ENCODE assay signal across 9 mouse cellular contexts in genomic region chr7:112390937-112391605, GRCm38 (mm10). TPM values are rescaled to one million over a fixed set of nuclear protein-coding genes. Genes with fewer than 3 reads are reported as not detected.
DNase-seq lines count a peak whose midpoint lies in the region; ATAC-seq lines count a peak whose summit lies in the region.
"Had no signal": no experiment of that assay in that cellular context is flagged by ENCODE, and none has a peak within 500 bp of the region (broad histone marks: within the 10 kb centered on the region; RNA-seq: fewer than 3 reads in every experiment).

No protein-coding gene starts in this region.

- no peaks in the 10 kb centered on the region for H3K27me3 ChIP-seq in kidney, embryonic 14.5 days (ENCODE audit: control insufficient read depth, insufficient read depth, low read length)
- no peaks in the 10 kb centered on the region for H3K27me3 ChIP-seq in embryonic facial prominence, embryonic 11.5 days (ENCODE audit: control insufficient read depth, insufficient read depth, low read length)
- H3K27me3 ChIP-seq in hindbrain, embryonic 12.5 days: no peaks in the 10 kb centered on the region
- H3K27me3 ChIP-seq in midbrain, embryonic 16.5 days (ENCODE audit: control insufficient read depth, insufficient read depth, low read depth, low read length): no peaks in the 10 kb centered on the region

- H3K36me3 ChIP-seq in kidney, embryonic 14.5 days (ENCODE audit: control insufficient read depth, insufficient read depth, low read length): no peaks in the 10 kb centered on the region
- no peaks in the 10 kb centered on the region for H3K36me3 ChIP-seq in embryonic facial prominence, embryonic 11.5 days (replicated peaks; ENCODE audit: control insufficient read depth, insufficient read depth, low read depth, low read length)
- H3K36me3 ChIP-seq in hindbrain, embryonic 12.5 days: no peaks in the 10 kb centered on the region
- no peaks in the 10 kb centered on the region for H3K36me3 ChIP-seq in midbrain, embryonic 16.5 days (ENCODE audit: control insufficient read depth, insufficient read depth, low read length)

- no peak overlapping the region; the same call in 1 of the 2 replicates for H3K4me2 ChIP-seq in kidney, embryonic 14.5 days (replicated peaks; ENCODE audit: low read depth, low read length)
- H3K4me2 ChIP-seq in embryonic facial prominence, embryonic 11.5 days (ENCODE audit: low read depth, low read length): no peak overlapping the region; the same call in 1 of the 2 replicates
- 0 out of 2 replicates have a peak overlapping the region, but pooled peaks have one; percentile 4 for H3K4me2 ChIP-seq in hindbrain, embryonic 12.5 days (replicated peaks)
- H3K4me2 ChIP-seq in midbrain, embryonic 16.5 days (ENCODE audit: low read length): no peak overlapping the region

- H3K4me3 ChIP-seq in kidney, embryonic 14.5 days (ENCODE audit: low read length): no peak overlapping the region
- H3K4me3 ChIP-seq in embryonic facial prominence, embryonic 11.5 days (ENCODE audit: low read depth, low read length): no peak overlapping the region
- H3K4me3 ChIP-seq in hindbrain, embryonic 12.5 days: no peak overlapping the region
- no peak overlapping the region for H3K4me3 ChIP-seq in midbrain, embryonic 16.5 days (ENCODE audit: low read depth, low read length)

- WGBS in kidney, embryonic 14.5 days: 24% methylated on average over 6 of the region's 6 CpGs
- 18% methylated on average over 6 of the region's 6 CpGs for WGBS in embryonic facial prominence, embryonic 11.5 days
- WGBS in hindbrain, embryonic 12.5 days: 23% methylated on average over 6 of the region's 6 CpGs
- 20% methylated on average over 6 of the region's 6 CpGs for WGBS in midbrain, embryonic 16.5 days

- no peak for DNase-seq in kidney, postnatal 10 days
- peak; percentile 86 for DNase-seq in embryonic facial prominence, embryonic 11.5 days (ENCODE audit: low spot score)
- no peak for DNase-seq in right cerebral cortex, postnatal 25 days
- no peak for DNase-seq in layer of hippocampus, adult 9-11 months
- DNase-seq in urinary bladder, postnatal 36 days (ENCODE audit: low spot score in 2 of 2): no peak
- DNase-seq: thymus, postnatal 36 days had no signal

- H3K9ac ChIP-seq in kidney, embryonic 14.5 days (ENCODE audit: low read depth, low read length): no peak overlapping the region
- H3K9ac ChIP-seq in embryonic facial prominence, embryonic 11.5 days (replicated peaks; ENCODE audit: low read length): no peak overlapping the region
- no peak overlapping the region for H3K9ac ChIP-seq in hindbrain, embryonic 12.5 days
- 0 out of 2 replicates have a peak overlapping the region, but pooled peaks have one; percentile 10 for H3K9ac ChIP-seq in midbrain, embryonic 16.5 days (ENCODE audit: low read depth, low read length)

- peaks cover 26% of the 10 kb centered on the region for H3K4me1 ChIP-seq in kidney, embryonic 14.5 days (ENCODE audit: control insufficient read depth, insufficient read depth, low read length)
- H3K4me1 ChIP-seq in embryonic facial prominence, embryonic 11.5 days (ENCODE audit: control insufficient read depth, insufficient read depth, low read length): peaks cover 9% of the 10 kb centered on the region
- H3K4me1 ChIP-seq in hindbrain, embryonic 12.5 days: peaks cover 33% of the 10 kb centered on the region
- peaks cover 26% of the 10 kb centered on the region for H3K4me1 ChIP-seq in midbrain, embryonic 16.5 days (ENCODE audit: control insufficient read depth, insufficient read depth, low read length)

- peak; percentile 50; the same call in 1 of the 2 replicates for ATAC-seq in kidney, embryonic 14.5 days (ENCODE audit: low FRiP score, low TSS enrichment)
- ATAC-seq in embryonic facial prominence, embryonic 11.5 days (replicated peaks; ENCODE audit: insufficient number of reproducible peaks, low FRiP score, low TSS enrichment, low read depth): peak; percentile 68
- peak; percentile 49; the same call in 1 of the 2 replicates for ATAC-seq in hindbrain, embryonic 12.5 days (ENCODE audit: low FRiP score)
- ATAC-seq in midbrain, embryonic 16.5 days: no peak

- H3K27ac ChIP-seq in kidney, embryonic 14.5 days (ENCODE audit: low read depth, low read length): peak overlapping the region; percentile 67; the same call in 1 of the 2 replicates
- peak overlapping the region; percentile 68 for H3K27ac ChIP-seq in embryonic facial prominence, embryonic 11.5 days (replicated peaks; ENCODE audit: low read depth, low read length)
- H3K27ac ChIP-seq in hindbrain, embryonic 12.5 days: peak overlapping the region; percentile 67; the same call in 1 of the 2 replicates
- peak overlapping the region; percentile 54 for H3K27ac ChIP-seq in midbrain, embryonic 16.5 days (ENCODE audit: low read length)

- H3K9me3 ChIP-seq in kidney, embryonic 14.5 days (ENCODE audit: control insufficient read depth, low read length): no peaks in the 10 kb centered on the region
- H3K9me3 ChIP-seq in embryonic facial prominence, embryonic 11.5 days (replicated peaks; ENCODE audit: control insufficient read depth, low read length): no peaks in the 10 kb centered on the region
- H3K9me3 ChIP-seq in hindbrain, embryonic 12.5 days (replicated peaks): no peaks in the 10 kb centered on the region
- H3K9me3 ChIP-seq in midbrain, embryonic 16.5 days (replicated peaks; ENCODE audit: control insufficient read depth, low read length, poor library complexity, severe bottlenecking): no peaks in the 10 kb centered on the region

RNA-seq across cellular contexts. Expression of gene Parva, which starts 36.2 kb away (rescaled TPM):
- polyA plus RNA-seq in kidney, embryonic 14.5 days (2014; fragmentation: Nextera tagmentation; extraction: Ambion mirVana): 53.4 and 92.8 TPM in 2 replicates
- polyA plus RNA-seq in embryonic facial prominence, embryonic 11.5 days (2014; fragmentation: Nextera tagmentation; extraction: Ambion mirVana): 72.6 and 77.2 TPM in 2 replicates
- 66.2 and 74.8 TPM in 2 replicates for polyA plus RNA-seq in hindbrain, embryonic 12.5 days (2016; fragmentation: Nextera tagmentation; extraction: Ambion mirVana)
- polyA plus RNA-seq in midbrain, embryonic 16.5 days (2015; fragmentation: Nextera tagmentation; extraction: Ambion mirVana): 24.5 and 24.9 TPM in 2 replicates
